Mouse (Mus musculus): ENCODE measurements around the gene Pax5. TPM values are rescaled to one million over a fixed set of nuclear protein-coding genes. Genes with fewer than 3 reads are reported as not detected.

Pax5 gene
- polyA plus RNA-seq, 1 experiment from 2014 or later: 0.05 TPM

- Histone ChIP-seq H3K27me3 (replicated peaks; ENCODE audit: insufficient read depth, low read length) (no peaks in the 10 kb centered on the region), H3K9ac (replicated peaks; ENCODE audit: low read depth) (no peak overlapping the region), H3K4me2 (replicated peaks; ENCODE audit: low read depth, low read length) (no peak overlapping the region), H3K4me3 (ENCODE audit: low read depth, low read length) (no peak overlapping the region), H3K36me3 (ENCODE audit: insufficient read depth, low read length) (no peaks in the 10 kb centered on the region), H3K27ac (ENCODE audit: low read length) (no peak overlapping the region), H3K9me3 (ENCODE audit: low read length) (no peaks in the 10 kb centered on the region), H3K4me1 (ENCODE audit: insufficient read depth, low read depth, low read length) (no peaks in the 10 kb centered on the region)
- WGBS: 82% methylated on average over 3 of the region's 3 CpGs
- TF ChIP-seq CTCF (IDR thresholded peaks at IDR 0.05) (no peak), EP300 (IDR thresholded peaks at IDR 0.05) (no peak)
- no peak for ATAC-seq
- DNase-seq (ENCODE audit: low spot score): no peak
Observed at GRCm38 (mm10) chr4:44671486-44671885, 38.8 kb downstream of the Pax5 start.

- Histone ChIP-seq H3K27ac (ENCODE audit: low read length) (no peak overlapping the region), H3K4me1 (ENCODE audit: insufficient read depth, low read depth, low read length) (no peaks in the 10 kb centered on the region), H3K4me3 (ENCODE audit: low read depth, low read length) (no peak overlapping the region), H3K27me3 (replicated peaks; ENCODE audit: insufficient read depth, low read length) (no peaks in the 10 kb centered on the region), H3K9me3 (ENCODE audit: low read length) (no peaks in the 10 kb centered on the region), H3K36me3 (ENCODE audit: insufficient read depth, low read length) (no peaks in the 10 kb centered on the region), H3K9ac (replicated peaks; ENCODE audit: low read depth) (no peak overlapping the region), H3K4me2 (replicated peaks; ENCODE audit: low read depth, low read length) (no peak overlapping the region)
- TF ChIP-seq CTCF (IDR thresholded peaks at IDR 0.05): no peak
- no peak for TF ChIP-seq EP300 (IDR thresholded peaks at IDR 0.05)
- 70% methylated on average over 2 of the region's 2 CpGs for WGBS
- no peak for ATAC-seq
- DNase-seq (ENCODE audit: low spot score): no peak
Observed at GRCm38 (mm10) chr4:44671035-44671434, 39.3 kb downstream of the Pax5 start.

- DNase-seq (ENCODE audit: low spot score): no peak
- H3K4me2 ChIP-seq (replicated peaks; ENCODE audit: low read depth, low read length): no peak overlapping the region
- no peak overlapping the region for H3K4me3 ChIP-seq (ENCODE audit: low read depth, low read length)
- H3K36me3 ChIP-seq (ENCODE audit: insufficient read depth, low read length): no peaks in the 10 kb centered on the region
- WGBS: 77% methylated on average over 4 of the region's 4 CpGs
- H3K9me3 ChIP-seq (ENCODE audit: low read length): no peaks in the 10 kb centered on the region
- no peaks in the 10 kb centered on the region; the same call in 1 of the 2 replicates for H3K27me3 ChIP-seq (replicated peaks; ENCODE audit: insufficient read depth, low read length)
- H3K4me1 ChIP-seq (ENCODE audit: insufficient read depth, low read depth, low read length): no peaks in the 10 kb centered on the region
- TF ChIP-seq CTCF (IDR thresholded peaks at IDR 0.05): no peak
- TF ChIP-seq EP300 (IDR thresholded peaks at IDR 0.05): no peak
- H3K27ac ChIP-seq (ENCODE audit: low read length): no peak overlapping the region
- no peak for ATAC-seq
- no peak overlapping the region for H3K9ac ChIP-seq (replicated peaks; ENCODE audit: low read depth)
Observed at GRCm38 (mm10) chr4:44670380-44670779, 39.9 kb downstream of the Pax5 start.

GRCm38 (mm10) chr4:44669485-44670181 lies 40.7 kb downstream of the Pax5 start:
- H3K27me3 ChIP-seq (replicated peaks; ENCODE audit: insufficient read depth, low read length): no peaks in the 10 kb centered on the region; the same call in 1 of the 2 replicates
- H3K4me3 ChIP-seq (ENCODE audit: low read depth, low read length): no peak overlapping the region
- ATAC-seq (no peak), DNase-seq (ENCODE audit: low spot score) (no peak)
- no peaks in the 10 kb centered on the region for H3K9me3 ChIP-seq (ENCODE audit: low read length)
- no peaks in the 10 kb centered on the region for H3K4me1 ChIP-seq (ENCODE audit: insufficient read depth, low read depth, low read length)
- no peak overlapping the region for H3K9ac ChIP-seq (replicated peaks; ENCODE audit: low read depth)
- WGBS: 78% methylated on average over 7 of the region's 7 CpGs
- no peak overlapping the region for H3K27ac ChIP-seq (ENCODE audit: low read length)
- no peaks in the 10 kb centered on the region for H3K36me3 ChIP-seq (ENCODE audit: insufficient read depth, low read length)
- H3K4me2 ChIP-seq (replicated peaks; ENCODE audit: low read depth, low read length): no peak overlapping the region
- TF ChIP-seq EP300 (IDR thresholded peaks at IDR 0.05): no peak
- TF ChIP-seq CTCF (IDR thresholded peaks at IDR 0.05): peak; percentile 61

GRCm38 (mm10) chr4:44668574-44668973 lies 41.7 kb downstream of the Pax5 start:
- no peak overlapping the region for H3K27ac ChIP-seq (ENCODE audit: low read length)
- ATAC-seq (no peak), DNase-seq (ENCODE audit: low spot score) (no peak)
- H3K9me3 ChIP-seq (ENCODE audit: low read length): no peaks in the 10 kb centered on the region
- peaks cover 9% of the 10 kb centered on the region for H3K27me3 ChIP-seq (replicated peaks; ENCODE audit: insufficient read depth, low read length)
- no peak overlapping the region for H3K4me2 ChIP-seq (replicated peaks; ENCODE audit: low read depth, low read length)
- 79% methylated on average over 6 of the region's 6 CpGs for WGBS
- no peak overlapping the region for H3K4me3 ChIP-seq (ENCODE audit: low read depth, low read length)
- H3K4me1 ChIP-seq (ENCODE audit: insufficient read depth, low read depth, low read length): no peaks in the 10 kb centered on the region
- H3K9ac ChIP-seq (replicated peaks; ENCODE audit: low read depth): no peak overlapping the region
- TF ChIP-seq EP300 (IDR thresholded peaks at IDR 0.05) (no peak), CTCF (IDR thresholded peaks at IDR 0.05) (no peak)
- H3K36me3 ChIP-seq (ENCODE audit: insufficient read depth, low read length): no peaks in the 10 kb centered on the region

- Histone ChIP-seq H3K9me3 (ENCODE audit: low read length) (no peaks in the 10 kb centered on the region), H3K27me3 (replicated peaks; ENCODE audit: insufficient read depth, low read length) (peaks cover 13% of the 10 kb centered on the region), H3K4me1 (ENCODE audit: insufficient read depth, low read depth, low read length) (no peaks in the 10 kb centered on the region), H3K27ac (ENCODE audit: low read length) (no peak overlapping the region), H3K9ac (replicated peaks; ENCODE audit: low read depth) (no peak overlapping the region), H3K36me3 (ENCODE audit: insufficient read depth, low read length) (no peaks in the 10 kb centered on the region), H3K4me3 (ENCODE audit: low read depth, low read length) (no peak overlapping the region), H3K4me2 (replicated peaks; ENCODE audit: low read depth, low read length) (no peak overlapping the region)
- 68% methylated on average over 3 of the region's 3 CpGs for WGBS
- DNase-seq (ENCODE audit: low spot score) (no peak), ATAC-seq (no peak)
- no peak for TF ChIP-seq EP300 (IDR thresholded peaks at IDR 0.05)
- no peak; the same call in 1 of the 2 replicates for TF ChIP-seq CTCF (IDR thresholded peaks at IDR 0.05)
Observed at GRCm38 (mm10) chr4:44668172-44668571, 42.1 kb downstream of the Pax5 start.
